Mouse (Mus musculus) hindbrain, embryonic 16.5 days (tissue): ENCODE results near the gene Tdo2. TPM values are rescaled to one million over a fixed set of nuclear protein-coding genes. Genes with fewer than 3 reads are reported as not detected.
A peak's percentile ranks its signal among the peaks of the same experiment; 100 is the strongest.

Experiments
- ATAC-seq: fragments of 200-750 bp; cut with Nextera tagmentation; 2 replicates; pipeline ENCODE4 v1.8.0; 2017; ENCODE audit warnings: moderate TSS enrichment, moderate library complexity
- H3K27ac ChIP-seq: fragments of 300-500 bp; sonication (generic); 2 replicates; pipeline ENCODE4 v1.5.1; 2014; ENCODE audit warnings: low read depth, mild to moderate bottlenecking, control low read depth, low read length, moderate library complexity
- H3K27me3 ChIP-seq: fragments of 300-500 bp; sonication (generic); replicated peaks from 2 replicates; pipeline ENCODE4 v1.6.1; 2014; ENCODE audit warnings: low read length; ENCODE audit not compliant: control insufficient read depth, insufficient read depth
- H3K36me3 ChIP-seq: fragments of 300-500 bp; sonication (generic); 2 replicates; pipeline ENCODE4 v1.6.1; 2014; ENCODE audit warnings: mild to moderate bottlenecking, low read length, moderate library complexity, mixed read lengths; ENCODE audit not compliant: control insufficient read depth, insufficient read depth
- H3K4me1 ChIP-seq: fragments of 300-500 bp; sonication (generic); 2 replicates; pipeline ENCODE4 v1.6.1; 2014; ENCODE audit warnings: low read depth, low read length; ENCODE audit not compliant: control insufficient read depth, insufficient read depth
- H3K4me2 ChIP-seq: fragments of 300-500 bp; sonication (generic); 2 replicates; pipeline ENCODE4 v1.6.1; 2014; ENCODE audit warnings: mild to moderate bottlenecking, low read length, control low read depth, moderate library complexity
- H3K4me3 ChIP-seq: fragments of 300-500 bp; sonication (generic); 2 replicates; pipeline ENCODE4 v1.5.1; 2014; ENCODE audit warnings: mild to moderate bottlenecking, low read length, control low read depth, moderate library complexity
- H3K9ac ChIP-seq: fragments of 300-500 bp; sonication (generic); 2 replicates; pipeline ENCODE4 v1.6.1; 2014; ENCODE audit warnings: low read depth, mild to moderate bottlenecking, control low read depth, low read length, moderate library complexity
- H3K9me3 ChIP-seq: fragments of 300-500 bp; sonication (generic); 2 replicates; pipeline ENCODE4 v1.6.1; 2014; ENCODE audit warnings: mild to moderate bottlenecking, low read length, moderate library complexity; ENCODE audit not compliant: control insufficient read depth
- WGBS: fragments of 180-500 bp; shearing (Covaris S2); extraction: QIAGEN DNeasy Blood & Tissue Kit; methylation state at CpG from one replicate; pipeline ENCODE4 v1.1.7; 2014; 5-methylcytosine and 5-hydroxymethylcytosine counted together
- polyA plus RNA-seq: library from polyadenylated mRNA; unstranded; fragments of >200 nt; fragmentation: Nextera tagmentation; extraction: Ambion mirVana; gene quantifications from 2 replicates; pipeline ENCODE4 v1.2.1, GENCODE M21; 2015

Gene Tdo2
- polyA plus RNA-seq = 0.04 and 0.06 TPM in 2 replicates

- no peaks in the 10 kb centered on the region for H3K4me1 ChIP-seq
- no peak within 1 kb of the TSS for H3K9ac ChIP-seq
- no peak within 1 kb of the TSS for H3K4me3 ChIP-seq
- ATAC-seq = no peak
- no peaks in the 10 kb centered on the region; the same call in 1 of the 2 replicates for H3K27me3 ChIP-seq
- no peak within 1 kb of the TSS for H3K4me2 ChIP-seq
- H3K9me3 ChIP-seq = no peaks in the 10 kb centered on the region
- no peaks in the 10 kb centered on the region for H3K36me3 ChIP-seq
- H3K27ac ChIP-seq = no peak within 1 kb of the TSS
Measured at GRCm38 (mm10) chr3:81976102-81976501, at the start of gene Tdo2. Gene Tdo2 (minus strand): TSS chr3:81976202.

- Histone ChIP-seq H3K27ac (no peak overlapping the region), H3K36me3 (no peaks in the 10 kb centered on the region), H3K4me1 (no peaks in the 10 kb centered on the region), H3K9me3 (no peaks in the 10 kb centered on the region), H3K4me2 (no peak overlapping the region), H3K4me3 (no peak overlapping the region), H3K9ac (no peak overlapping the region), H3K27me3 (no peaks in the 10 kb centered on the region)
- WGBS = 80% methylated on average over 3 of the region's 3 CpGs
- ATAC-seq = no peak
Measured at GRCm38 (mm10) chr3:82023065-82023464, 47.1 kb upstream of the Tdo2 start.

- Histone ChIP-seq H3K4me1 (no peaks in the 10 kb centered on the region), H3K9ac (no peak overlapping the region), H3K4me2 (no peak overlapping the region), H3K9me3 (no peaks in the 10 kb centered on the region), H3K36me3 (no peaks in the 10 kb centered on the region), H3K27me3 (no peaks in the 10 kb centered on the region), H3K4me3 (no peak overlapping the region), H3K27ac (no peak overlapping the region)
- no peak for ATAC-seq
- WGBS = 91% methylated on average over 8 of the region's 8 CpGs
Measured at GRCm38 (mm10) chr3:82022421-82022920, 46.5 kb upstream of the Tdo2 start.

GRCm38 (mm10) chr3:82014148-82014703, 38.2 kb upstream of the Tdo2 start:
- Histone ChIP-seq H3K27ac (no peak overlapping the region), H3K4me3 (no peak overlapping the region), H3K4me1 (no peaks in the 10 kb centered on the region), H3K36me3 (no peaks in the 10 kb centered on the region), H3K4me2 (no peak overlapping the region), H3K9me3 (no peaks in the 10 kb centered on the region), H3K27me3 (no peaks in the 10 kb centered on the region), H3K9ac (no peak overlapping the region)
- ATAC-seq = no peak
- 30% methylated on average over 7 of the region's 7 CpGs for WGBS

GRCm38 (mm10) chr3:82007002-82007401, 31.0 kb upstream of the Tdo2 start:
- ATAC-seq = no peak
- Histone ChIP-seq H3K9me3 (no peaks in the 10 kb centered on the region), H3K9ac (no peak overlapping the region), H3K36me3 (no peaks in the 10 kb centered on the region), H3K4me1 (no peaks in the 10 kb centered on the region), H3K27me3 (no peaks in the 10 kb centered on the region), H3K4me2 (no peak overlapping the region), H3K4me3 (no peak overlapping the region), H3K27ac (no peak overlapping the region)
- 85% methylated on average over 1 of the region's 1 CpGs for WGBS

GRCm38 (mm10) chr3:81995988-81996387, 20.0 kb upstream of the Tdo2 start:
- ATAC-seq = 0 out of 2 replicates have a peak, but pooled peaks have one; percentile 34
- H3K27ac ChIP-seq = no peak overlapping the region
- 3% methylated on average over 1 of the region's 1 CpGs for WGBS

GRCm38 (mm10) chr3:81995371-81995770, 19.4 kb upstream of the Tdo2 start:
- Histone ChIP-seq H3K4me3 (no peak overlapping the region), H3K36me3 (no peaks in the 10 kb centered on the region), H3K4me1 (no peaks in the 10 kb centered on the region), H3K27me3 (no peaks in the 10 kb centered on the region), H3K4me2 (no peak overlapping the region), H3K9me3 (no peaks in the 10 kb centered on the region; the same call in 1 of the 2 replicates), H3K9ac (no peak overlapping the region), H3K27ac (no peak overlapping the region)
- WGBS = 32% methylated on average over 4 of the region's 4 CpGs
- no peak for ATAC-seq

More at GRCm38 (mm10) chr3:81995988-81996387, 20.0 kb upstream of the Tdo2 start:
- no peaks in the 10 kb centered on the region; the same call in 1 of the 2 replicates for H3K9me3 ChIP-seq
- no peaks in the 10 kb centered on the region for H3K27me3 ChIP-seq
- no peak overlapping the region for H3K4me2 ChIP-seq
- no peaks in the 10 kb centered on the region for H3K36me3 ChIP-seq
- H3K4me1 ChIP-seq = no peaks in the 10 kb centered on the region
- no peak overlapping the region for H3K9ac ChIP-seq
- H3K4me3 ChIP-seq = no peak overlapping the region

GRCm38 (mm10) chr3:81990531-81990930, 14.5 kb upstream of the Tdo2 start:
- H3K9ac ChIP-seq = no peak overlapping the region
- no peak overlapping the region for H3K4me2 ChIP-seq
- no peak overlapping the region for H3K4me3 ChIP-seq
- H3K27ac ChIP-seq = no peak overlapping the region
- H3K9me3 ChIP-seq = no peaks in the 10 kb centered on the region; the same call in 1 of the 2 replicates
- no peaks in the 10 kb centered on the region for H3K36me3 ChIP-seq
- 76% methylated on average over 3 of the region's 3 CpGs for WGBS
- H3K27me3 ChIP-seq = no peaks in the 10 kb centered on the region
- no peaks in the 10 kb centered on the region for H3K4me1 ChIP-seq
- no peak for ATAC-seq

GRCm38 (mm10) chr3:81989692-81990141, 13.7 kb upstream of the Tdo2 start:
- H3K9ac ChIP-seq = no peak overlapping the region
- no peaks in the 10 kb centered on the region for H3K27me3 ChIP-seq
- ATAC-seq = no peak
- no peak overlapping the region for H3K4me2 ChIP-seq
- H3K9me3 ChIP-seq = no peaks in the 10 kb centered on the region; the same call in 1 of the 2 replicates
- 49% methylated on average over 2 of the region's 2 CpGs for WGBS
- no peak overlapping the region for H3K4me3 ChIP-seq
- no peaks in the 10 kb centered on the region for H3K36me3 ChIP-seq
- no peaks in the 10 kb centered on the region for H3K4me1 ChIP-seq
- no peak overlapping the region for H3K27ac ChIP-seq
